Mouse (Mus musculus): ENCODE data around the gene Rab4a. TPM values are rescaled to one million over a fixed set of nuclear protein-coding genes. Genes with fewer than 3 reads are reported as not detected.

The Rab4a gene
- polyA plus RNA-seq, 1 experiment from 2014 or later, result 85.4 TPM

DNA sequence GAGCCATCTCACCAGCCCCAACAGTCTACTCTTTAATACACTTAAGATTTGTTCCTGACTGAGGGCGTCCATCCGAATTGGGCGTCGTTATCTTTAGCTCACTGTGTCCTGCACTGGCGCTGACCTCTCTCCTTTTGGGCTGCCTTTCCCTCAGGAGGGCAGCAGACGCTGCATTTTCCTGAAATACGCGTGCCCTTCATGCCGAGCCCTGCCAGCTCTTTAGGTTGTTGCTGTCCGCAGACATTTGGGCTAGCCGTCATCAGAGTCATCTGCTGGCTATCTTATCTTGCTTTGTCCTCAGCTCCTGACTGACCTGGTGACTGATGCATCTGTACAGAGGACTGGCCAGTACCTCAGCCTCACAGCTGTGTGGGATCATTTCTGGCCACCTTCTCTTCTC lies 9.5 kb downstream of the Rab4a start:
- Histone ChIP-seq H3K27me3 (ENCODE audit: control insufficient read depth, insufficient read depth, low read length) (no peaks in the 10 kb centered on the region), H3K9ac (replicated peaks; ENCODE audit: low read depth, low read length) (no peak overlapping the region), H3K4me2 (ENCODE audit: low read depth, low read length) (no peak overlapping the region), H3K9me3 (ENCODE audit: control insufficient read depth, low read length) (no peaks in the 10 kb centered on the region), H3K4me1 (ENCODE audit: control insufficient read depth, insufficient read depth, low read length) (no peaks in the 10 kb centered on the region), H3K4me3 (ENCODE audit: low read depth, low read length) (no peak overlapping the region), H3K36me3 (ENCODE audit: control insufficient read depth, insufficient read depth, low read length) (no peaks in the 10 kb centered on the region), H3K27ac (ENCODE audit: low read depth, low read length) (no peak overlapping the region)
- no peak for ATAC-seq (ENCODE audit: low read depth)
- WGBS, result 89% methylated on average over 11 of the region's 11 CpGs

GRCm38 (mm10) chr8:123816939-123817338 lies 11.2 kb downstream of the Rab4a start:
- no peak for ATAC-seq (ENCODE audit: low read depth)
- no peaks in the 10 kb centered on the region for H3K4me1 ChIP-seq (ENCODE audit: control insufficient read depth, insufficient read depth, low read length)
- H3K4me2 ChIP-seq (ENCODE audit: low read depth, low read length), result no peak overlapping the region
- WGBS, result 85% methylated on average over 8 of the region's 8 CpGs
- no peaks in the 10 kb centered on the region for H3K9me3 ChIP-seq (ENCODE audit: control insufficient read depth, low read length)
- no peaks in the 10 kb centered on the region for H3K27me3 ChIP-seq (ENCODE audit: control insufficient read depth, insufficient read depth, low read length)
- no peak overlapping the region for H3K9ac ChIP-seq (replicated peaks; ENCODE audit: low read depth, low read length)
- H3K4me3 ChIP-seq (ENCODE audit: low read depth, low read length), result no peak overlapping the region
- H3K36me3 ChIP-seq (ENCODE audit: control insufficient read depth, insufficient read depth, low read length), result no peaks in the 10 kb centered on the region
- no peak overlapping the region for H3K27ac ChIP-seq (ENCODE audit: low read depth, low read length)

GRCm38 (mm10) chr8:123817747-123818146 lies 12.0 kb downstream of the Rab4a start:
- no peak for ATAC-seq (ENCODE audit: low read depth)
- Histone ChIP-seq H3K27me3 (ENCODE audit: control insufficient read depth, insufficient read depth, low read length) (no peaks in the 10 kb centered on the region), H3K27ac (ENCODE audit: low read depth, low read length) (no peak overlapping the region), H3K9ac (replicated peaks; ENCODE audit: low read depth, low read length) (no peak overlapping the region), H3K4me2 (ENCODE audit: low read depth, low read length) (no peak overlapping the region), H3K4me1 (ENCODE audit: control insufficient read depth, insufficient read depth, low read length) (no peaks in the 10 kb centered on the region), H3K9me3 (ENCODE audit: control insufficient read depth, low read length) (no peaks in the 10 kb centered on the region), H3K36me3 (ENCODE audit: control insufficient read depth, insufficient read depth, low read length) (no peaks in the 10 kb centered on the region), H3K4me3 (ENCODE audit: low read depth, low read length) (no peak overlapping the region)
- 91% methylated on average over 11 of the region's 11 CpGs for WGBS

- Histone ChIP-seq H3K9ac (replicated peaks; ENCODE audit: low read depth, low read length) (no peak overlapping the region), H3K4me2 (ENCODE audit: low read depth, low read length) (no peak overlapping the region), H3K9me3 (ENCODE audit: control insufficient read depth, low read length) (no peaks in the 10 kb centered on the region), H3K27ac (ENCODE audit: low read depth, low read length) (no peak overlapping the region), H3K4me3 (ENCODE audit: low read depth, low read length) (no peak overlapping the region), H3K4me1 (ENCODE audit: control insufficient read depth, insufficient read depth, low read length) (no peaks in the 10 kb centered on the region), H3K27me3 (ENCODE audit: control insufficient read depth, insufficient read depth, low read length) (no peaks in the 10 kb centered on the region), H3K36me3 (ENCODE audit: control insufficient read depth, insufficient read depth, low read length) (no peaks in the 10 kb centered on the region)
- ATAC-seq (ENCODE audit: low read depth), result no peak
- 92% methylated on average over 19 of the region's 19 CpGs for WGBS
Measured at GRCm38 (mm10) chr8:123819683-123820610, 14.2 kb downstream of the Rab4a start.

GRCm38 (mm10) chr8:123820780-123821179 lies 15.0 kb downstream of the Rab4a start:
- Histone ChIP-seq H3K9ac (replicated peaks; ENCODE audit: low read depth, low read length) (no peak overlapping the region), H3K4me3 (ENCODE audit: low read depth, low read length) (no peak overlapping the region), H3K27ac (ENCODE audit: low read depth, low read length) (no peak overlapping the region), H3K27me3 (ENCODE audit: control insufficient read depth, insufficient read depth, low read length) (no peaks in the 10 kb centered on the region), H3K36me3 (ENCODE audit: control insufficient read depth, insufficient read depth, low read length) (no peaks in the 10 kb centered on the region), H3K9me3 (ENCODE audit: control insufficient read depth, low read length) (no peaks in the 10 kb centered on the region), H3K4me2 (ENCODE audit: low read depth, low read length) (no peak overlapping the region), H3K4me1 (ENCODE audit: control insufficient read depth, insufficient read depth, low read length) (no peaks in the 10 kb centered on the region)
- 95% methylated on average over 6 of the region's 6 CpGs for WGBS
- no peak for ATAC-seq (ENCODE audit: low read depth)

DNA sequence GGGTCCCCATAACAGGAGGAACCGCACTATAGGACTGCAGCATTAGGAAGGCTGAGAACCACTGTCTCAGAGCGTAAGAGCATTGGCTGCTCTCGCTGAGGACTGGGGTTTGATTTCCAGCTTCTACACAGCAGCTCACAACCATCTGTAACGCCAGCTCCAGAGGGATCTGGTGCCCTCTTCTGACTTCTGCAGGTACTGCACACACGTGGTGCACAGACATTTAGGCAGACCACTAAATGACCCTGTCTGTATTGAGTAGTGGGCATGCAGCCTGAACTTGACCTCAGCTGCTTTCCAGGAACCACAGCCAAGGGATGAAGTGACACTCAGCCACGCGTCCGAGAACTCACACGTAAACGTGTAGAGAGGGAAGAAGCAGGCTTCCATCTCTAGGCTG lies 17.3 kb downstream of the Rab4a start:
- Histone ChIP-seq H3K4me3 (ENCODE audit: low read depth, low read length) (no peak overlapping the region), H3K9ac (replicated peaks; ENCODE audit: low read depth, low read length) (no peak overlapping the region), H3K4me1 (ENCODE audit: control insufficient read depth, insufficient read depth, low read length) (no peaks in the 10 kb centered on the region), H3K9me3 (ENCODE audit: control insufficient read depth, low read length) (no peaks in the 10 kb centered on the region), H3K36me3 (ENCODE audit: control insufficient read depth, insufficient read depth, low read length) (peaks cover 7% of the 10 kb centered on the region), H3K27ac (ENCODE audit: low read depth, low read length) (no peak overlapping the region), H3K4me2 (ENCODE audit: low read depth, low read length) (no peak overlapping the region), H3K27me3 (ENCODE audit: control insufficient read depth, insufficient read depth, low read length) (no peaks in the 10 kb centered on the region)
- ATAC-seq (ENCODE audit: low read depth), result no peak
- 97% methylated on average over 10 of the region's 10 CpGs for WGBS

DNA sequence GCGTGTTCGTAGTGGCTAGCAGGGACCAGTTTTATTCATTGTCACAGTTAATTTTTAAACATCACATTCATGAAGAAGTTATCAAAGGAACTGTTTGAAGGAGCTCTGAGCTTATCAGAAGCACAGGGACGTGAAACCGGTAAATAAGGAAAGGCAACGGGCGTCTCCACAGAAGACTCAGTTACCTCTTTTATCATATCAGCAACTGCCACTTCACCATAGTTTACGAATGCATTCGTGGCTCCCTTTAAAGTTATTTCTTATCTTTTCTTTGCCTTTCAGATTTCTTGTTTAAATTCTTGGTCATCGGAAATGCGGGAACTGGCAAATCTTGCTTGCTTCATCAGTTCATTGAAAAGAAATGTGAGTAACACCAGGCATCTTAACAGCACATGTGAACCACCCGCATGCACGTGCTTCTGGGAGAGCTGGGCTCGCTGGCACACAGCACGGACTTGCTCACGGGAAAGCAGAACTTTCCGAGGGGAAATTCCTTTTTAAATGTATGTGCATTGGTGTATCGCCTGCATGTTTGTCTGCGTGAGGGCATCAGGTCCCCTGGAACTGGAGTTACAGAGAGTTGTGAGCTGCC lies 17.8 kb downstream of the Rab4a start:
- Histone ChIP-seq H3K27me3 (ENCODE audit: control insufficient read depth, insufficient read depth, low read length) (no peaks in the 10 kb centered on the region), H3K9me3 (ENCODE audit: control insufficient read depth, low read length) (no peaks in the 10 kb centered on the region), H3K4me2 (ENCODE audit: low read depth, low read length) (no peak overlapping the region), H3K36me3 (ENCODE audit: control insufficient read depth, insufficient read depth, low read length) (peaks cover 12% of the 10 kb centered on the region), H3K27ac (ENCODE audit: low read depth, low read length) (no peak overlapping the region), H3K4me1 (ENCODE audit: control insufficient read depth, insufficient read depth, low read length) (no peaks in the 10 kb centered on the region), H3K4me3 (ENCODE audit: low read depth, low read length) (no peak overlapping the region), H3K9ac (replicated peaks; ENCODE audit: low read depth, low read length) (no peak overlapping the region)
- no peak for ATAC-seq (ENCODE audit: low read depth)
- 96% methylated on average over 18 of the region's 18 CpGs for WGBS

DNA sequence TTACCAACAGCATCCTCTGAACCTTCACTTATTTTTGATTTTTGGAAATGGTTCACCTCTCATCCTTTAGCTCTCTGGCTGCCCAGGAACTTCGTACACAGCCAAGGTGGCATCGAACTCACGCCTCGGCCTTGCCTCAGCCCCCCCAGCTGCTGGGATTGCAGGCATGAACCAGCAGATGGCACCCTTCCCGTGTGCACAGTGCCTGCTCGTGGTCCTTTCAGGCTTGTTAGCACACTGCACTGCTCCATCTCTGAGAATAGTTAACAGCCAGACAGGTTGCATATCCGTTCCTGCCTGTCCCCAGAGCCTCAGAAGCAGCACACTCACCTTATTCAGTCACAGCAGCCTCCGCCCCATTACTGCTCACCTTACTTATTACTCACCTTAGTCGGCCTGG lies 20.2 kb downstream of the Rab4a start:
- H3K36me3 ChIP-seq (ENCODE audit: control insufficient read depth, insufficient read depth, low read length), result peaks cover 21% of the 10 kb centered on the region
- ATAC-seq (ENCODE audit: low read depth), result no peak

GRCm38 (mm10) chr8:123826758-123827157 lies 21.0 kb downstream of the Rab4a start:
- Histone ChIP-seq H3K9me3 (ENCODE audit: control insufficient read depth, low read length) (no peaks in the 10 kb centered on the region), H3K27me3 (ENCODE audit: control insufficient read depth, insufficient read depth, low read length) (no peaks in the 10 kb centered on the region), H3K27ac (ENCODE audit: low read depth, low read length) (no peak overlapping the region), H3K4me2 (ENCODE audit: low read depth, low read length) (no peak overlapping the region), H3K36me3 (ENCODE audit: control insufficient read depth, insufficient read depth, low read length) (peaks cover 21% of the 10 kb centered on the region), H3K9ac (replicated peaks; ENCODE audit: low read depth, low read length) (no peak overlapping the region), H3K4me1 (ENCODE audit: control insufficient read depth, insufficient read depth, low read length) (no peaks in the 10 kb centered on the region), H3K4me3 (ENCODE audit: low read depth, low read length) (no peak overlapping the region)
- ATAC-seq (ENCODE audit: low read depth), result no peak
- 92% methylated on average over 7 of the region's 7 CpGs for WGBS

More for the DNA sequence above, 20.2 kb downstream of the Rab4a start:
- H3K4me2 ChIP-seq (ENCODE audit: low read depth, low read length), result no peak overlapping the region
- no peak overlapping the region for H3K4me3 ChIP-seq (ENCODE audit: low read depth, low read length)
- no peaks in the 10 kb centered on the region for H3K27me3 ChIP-seq (ENCODE audit: control insufficient read depth, insufficient read depth, low read length)
- H3K27ac ChIP-seq (ENCODE audit: low read depth, low read length), result no peak overlapping the region
- no peak overlapping the region for H3K9ac ChIP-seq (replicated peaks; ENCODE audit: low read depth, low read length)
- no peaks in the 10 kb centered on the region for H3K9me3 ChIP-seq (ENCODE audit: control insufficient read depth, low read length)
- H3K4me1 ChIP-seq (ENCODE audit: control insufficient read depth, insufficient read depth, low read length), result no peaks in the 10 kb centered on the region
- WGBS, result 64% methylated on average over 9 of the region's 9 CpGs
